Mouse (Mus musculus): Measurements from ENCODE around the gene Terf2.
"Not testable (repeated sequence)": the region's sequence is repeated elsewhere in the genome, so short reads cannot be mapped to it uniquely, and the experiment has no call there.

The Terf2 gene

DNA sequence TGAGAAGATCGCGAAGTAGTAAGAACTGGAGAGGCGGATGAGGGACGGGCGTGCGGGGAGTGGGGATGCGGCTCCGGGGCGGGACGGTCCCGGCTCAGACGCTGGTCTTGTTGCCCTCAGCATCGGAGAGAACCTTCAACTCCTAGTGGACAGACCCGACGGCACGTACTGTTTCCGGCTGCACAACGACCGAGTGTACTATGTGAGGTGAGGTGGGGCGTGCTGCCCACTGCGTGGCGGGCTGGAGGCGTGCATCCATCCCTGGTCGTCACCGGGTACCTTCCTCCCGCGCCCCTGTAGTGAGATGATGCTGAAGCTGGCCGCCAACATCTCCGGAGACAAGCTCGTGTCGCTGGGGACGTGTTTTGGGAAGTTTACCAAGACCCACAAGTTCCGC, 39.4 kb downstream of the Terf2 start:
- DNase-seq (ENCODE audit: low read depth, low spot score) = no peak

DNA sequence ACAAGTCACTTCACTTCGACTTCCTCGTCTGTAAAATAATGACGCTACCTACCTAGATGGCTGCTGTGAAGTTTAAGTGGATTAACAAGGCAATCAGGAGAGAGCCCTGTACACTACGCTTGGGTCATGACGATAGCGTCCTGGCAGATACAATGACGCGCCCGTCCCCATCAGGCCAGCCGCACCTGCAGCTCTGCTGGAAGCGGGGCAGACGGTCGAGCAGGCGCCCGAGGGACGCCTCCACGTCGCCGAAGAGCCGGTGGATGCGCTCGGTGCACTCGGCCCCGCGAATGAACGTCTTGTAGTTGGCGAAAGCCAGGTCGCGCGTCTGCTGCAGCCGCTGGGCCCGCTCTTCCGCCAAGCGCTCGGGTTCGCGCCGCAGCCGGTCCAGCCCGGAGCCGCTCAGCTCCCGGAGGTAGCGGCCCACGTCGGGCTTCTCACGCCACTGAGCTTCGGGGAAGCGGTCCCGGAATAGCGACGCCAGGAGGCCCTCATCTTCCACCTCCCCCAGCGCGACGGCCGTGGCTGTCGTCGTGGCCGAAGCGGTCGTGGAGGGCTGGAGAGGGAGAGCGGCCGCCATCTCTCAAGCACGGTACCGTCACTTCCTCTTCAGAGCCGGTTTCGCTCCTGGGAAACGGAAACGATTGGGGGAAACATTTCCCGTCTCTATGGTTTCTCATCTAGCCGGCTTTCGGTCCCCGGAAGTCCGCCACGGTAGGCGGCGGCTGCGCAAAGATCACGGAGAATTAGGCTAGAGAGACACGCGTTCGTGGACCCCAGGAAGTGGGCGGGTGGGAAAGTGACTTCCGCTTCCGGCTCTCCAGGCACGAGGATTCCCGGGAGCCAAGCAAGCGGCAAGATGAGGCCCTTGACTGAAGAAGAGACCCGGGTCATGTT, 40.0 kb downstream of the Terf2 start, which contains the start of the genes Cog8 and Nip7:
Gene Cog8 (minus strand): TSS at position 614 of the 897 bp plus-strand sequence.
Gene Nip7 (plus strand): TSS at position 802 of the 897 bp plus-strand sequence.
- DNase-seq (ENCODE audit: low read depth, low spot score) = peak; percentile 96

DNA sequence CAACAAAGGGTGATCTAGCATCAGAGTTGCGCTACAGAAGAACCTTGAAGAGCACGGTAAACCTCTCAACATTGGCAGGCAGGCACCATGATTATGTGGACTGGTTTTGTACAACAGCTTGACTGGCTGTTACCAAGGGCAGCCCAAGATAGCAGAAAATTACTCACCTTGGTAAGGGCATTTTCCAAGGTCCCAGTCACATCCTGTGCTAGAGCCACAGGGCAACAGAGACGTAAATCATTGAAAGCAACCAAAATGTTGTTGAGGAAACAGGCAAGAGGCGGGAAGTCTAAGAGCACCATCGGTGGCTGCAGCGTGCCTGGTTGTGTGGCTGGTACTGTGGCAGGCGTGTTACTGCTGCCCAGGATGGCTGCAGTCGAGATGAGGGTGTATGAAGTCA, 44.3 kb downstream of the Terf2 start:
- DNase-seq (ENCODE audit: low read depth, low spot score) = no peak

DNA sequence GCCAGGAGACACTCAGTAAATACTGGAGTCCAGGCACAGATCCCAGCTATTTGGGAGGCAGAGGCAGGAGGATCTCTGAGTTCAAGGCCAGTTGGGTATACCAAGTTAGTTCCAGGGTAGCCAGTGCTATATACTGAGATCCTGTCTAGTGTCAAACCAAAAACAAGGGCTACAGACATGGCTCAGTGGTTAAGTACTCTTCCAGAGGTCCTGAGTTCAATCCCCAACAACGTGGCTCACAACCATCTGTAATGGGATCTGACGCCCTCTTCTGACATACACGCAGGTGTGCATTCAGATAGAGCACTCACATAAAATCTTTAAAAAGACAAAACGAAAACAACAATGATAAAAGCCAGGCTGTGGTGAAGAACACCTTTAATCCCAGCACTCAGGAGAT, 46.9 kb downstream of the Terf2 start:
- DNase-seq (ENCODE audit: low read depth, low spot score) = no peak

DNA sequence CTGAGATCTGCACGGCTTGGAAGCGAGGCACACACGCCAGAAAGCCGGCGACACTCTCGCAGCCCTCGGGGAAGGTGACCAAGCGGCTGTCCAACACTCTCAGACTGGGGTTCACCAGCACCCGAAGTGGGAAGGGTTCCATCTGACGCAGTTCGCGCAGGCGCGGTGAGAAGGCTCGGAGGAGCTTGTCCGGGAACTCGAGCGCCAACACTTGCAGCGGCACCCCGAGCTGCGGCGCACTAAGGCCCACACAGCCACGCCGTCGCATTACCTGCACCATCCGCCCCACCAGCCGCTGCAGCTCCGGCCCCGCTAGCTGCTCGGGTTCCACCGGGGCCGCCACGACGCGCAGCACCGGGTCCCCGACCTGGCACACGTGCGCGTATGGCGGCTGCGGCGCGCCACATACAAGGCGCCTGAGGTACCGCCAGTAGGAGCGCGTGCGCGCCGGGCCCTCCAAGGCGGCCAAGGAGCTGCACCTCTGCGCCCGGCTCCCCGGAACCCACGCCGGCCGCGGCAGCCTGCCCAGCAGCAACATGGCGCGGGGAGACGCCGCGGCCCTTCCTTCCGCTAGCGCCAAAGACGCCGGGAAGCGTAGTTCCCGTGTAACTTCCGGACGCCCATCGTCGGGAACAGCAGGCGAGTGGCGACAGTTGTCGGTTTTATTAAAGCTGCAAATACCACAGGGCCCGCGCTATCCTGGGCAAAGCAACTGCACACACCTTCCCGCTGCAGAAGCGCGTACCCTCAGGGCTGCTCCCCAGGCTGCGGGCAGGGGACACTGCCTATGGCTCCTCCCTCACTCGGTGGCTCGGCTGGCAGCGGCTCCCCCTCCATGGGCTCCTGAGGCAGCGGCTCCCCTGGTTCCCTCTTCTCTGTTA, 48.0 kb downstream of the Terf2 start, which contains the start of gene Pdf:
Gene Pdf (minus strand): TSS at position 554 of the 881 bp plus-strand sequence.
- peak; percentile 65 for DNase-seq (ENCODE audit: low read depth, low spot score)

DNA sequence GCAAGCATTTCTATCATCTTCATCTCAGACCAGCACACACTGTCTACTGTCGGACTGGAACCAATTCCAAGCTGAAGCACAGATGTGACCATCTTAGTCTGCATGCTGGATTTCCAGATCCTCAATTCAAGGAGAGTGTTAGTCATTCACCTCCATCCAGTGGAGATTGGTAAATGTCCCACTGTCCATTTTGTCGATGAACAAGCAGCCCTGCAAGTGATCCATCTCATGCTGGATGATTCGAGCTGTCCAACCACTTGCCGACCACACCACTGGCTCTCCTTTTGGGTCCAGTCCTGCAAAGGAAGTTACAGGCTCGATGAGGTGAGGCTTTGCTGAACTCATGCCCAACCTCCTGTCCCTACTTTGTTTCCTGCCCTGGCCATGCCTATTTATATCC, 49.4 kb downstream of the Terf2 start:
- DNase-seq (ENCODE audit: low read depth, low spot score) = no peak

DNA sequence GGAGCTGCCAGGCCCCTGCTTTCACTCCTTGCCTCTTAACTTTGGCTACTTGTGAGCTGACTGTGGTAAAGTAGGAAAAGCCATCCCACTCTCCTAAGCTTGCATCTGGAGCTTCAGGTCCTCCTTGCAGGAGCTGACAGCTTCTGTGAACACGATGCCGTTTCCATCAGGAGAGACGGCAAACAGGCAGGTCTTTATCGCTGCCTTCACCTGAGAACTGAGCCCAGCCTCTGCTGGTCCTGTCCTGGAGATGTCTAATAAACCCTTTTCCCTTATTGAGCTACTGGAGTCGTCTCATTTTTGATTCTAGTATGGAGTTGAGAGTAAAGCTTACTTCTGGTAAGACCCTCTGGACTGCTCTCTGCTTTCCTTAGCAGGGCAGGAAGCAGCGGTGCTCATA, 50.9 kb downstream of the Terf2 start:
- DNase-seq (ENCODE audit: low read depth, low spot score) = no peak

DNA sequence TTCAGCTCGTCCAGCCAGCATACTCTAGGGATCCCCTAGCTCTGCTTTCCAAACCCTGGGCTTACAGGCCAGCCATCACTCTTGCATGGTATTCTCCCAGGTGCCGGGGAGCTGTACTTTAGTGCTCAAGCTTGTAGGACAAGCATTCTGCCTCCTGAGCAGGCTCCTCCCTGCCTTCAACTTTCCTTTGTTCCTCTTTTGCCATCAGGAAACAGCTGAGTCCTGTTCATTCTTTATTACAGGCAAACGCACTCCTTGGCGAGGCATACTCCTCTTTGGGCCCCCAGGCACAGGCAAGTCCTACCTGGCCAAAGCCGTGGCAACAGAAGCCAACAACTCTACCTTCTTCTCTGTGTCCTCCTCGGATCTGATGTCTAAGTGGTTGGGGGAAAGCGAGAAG, 55.7 kb downstream of the Terf2 start:
- DNase-seq (ENCODE audit: low read depth, low spot score) = no peak

DNA sequence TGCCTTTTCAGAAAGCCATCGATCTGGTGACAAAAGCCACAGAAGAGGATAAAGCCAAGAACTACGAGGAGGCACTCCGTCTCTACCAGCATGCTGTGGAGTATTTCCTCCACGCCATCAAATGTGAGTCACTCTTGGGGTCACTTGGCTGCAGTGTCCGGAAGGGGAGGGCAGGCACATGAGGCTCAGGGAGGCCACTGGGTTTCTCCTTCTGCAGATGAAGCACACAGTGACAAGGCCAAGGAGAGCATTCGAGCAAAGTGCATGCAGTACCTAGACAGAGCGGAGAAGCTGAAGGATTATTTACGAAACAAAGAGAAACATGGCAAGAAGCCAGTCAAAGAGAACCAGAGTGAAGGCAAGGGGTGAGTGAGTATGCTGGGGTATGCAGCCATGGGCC, 59.7 kb downstream of the Terf2 start:
- no peak for DNase-seq (ENCODE audit: low read depth, low spot score)

DNA sequence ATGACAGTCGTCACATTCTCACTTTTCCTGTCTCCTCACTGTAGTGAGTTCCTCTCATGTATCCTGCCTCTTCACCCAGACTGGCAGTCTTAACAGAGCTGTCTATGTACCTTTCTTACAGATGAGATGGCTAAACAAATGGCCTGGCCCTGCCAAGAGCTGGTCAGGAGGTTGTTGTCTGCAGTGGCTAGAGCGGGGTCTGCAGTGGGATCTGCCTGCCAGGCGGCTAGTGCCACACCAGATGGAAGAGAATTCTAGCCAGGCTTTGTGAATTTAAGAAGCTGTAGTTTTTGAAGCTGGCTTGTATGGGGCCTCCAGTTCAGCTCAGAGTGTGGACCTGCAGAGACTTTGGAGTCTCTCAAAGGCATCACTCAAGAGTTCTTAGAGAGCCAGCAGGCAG, 60.7 kb downstream of the Terf2 start:
- DNase-seq (ENCODE audit: low read depth, low spot score) = no peak

DNA sequence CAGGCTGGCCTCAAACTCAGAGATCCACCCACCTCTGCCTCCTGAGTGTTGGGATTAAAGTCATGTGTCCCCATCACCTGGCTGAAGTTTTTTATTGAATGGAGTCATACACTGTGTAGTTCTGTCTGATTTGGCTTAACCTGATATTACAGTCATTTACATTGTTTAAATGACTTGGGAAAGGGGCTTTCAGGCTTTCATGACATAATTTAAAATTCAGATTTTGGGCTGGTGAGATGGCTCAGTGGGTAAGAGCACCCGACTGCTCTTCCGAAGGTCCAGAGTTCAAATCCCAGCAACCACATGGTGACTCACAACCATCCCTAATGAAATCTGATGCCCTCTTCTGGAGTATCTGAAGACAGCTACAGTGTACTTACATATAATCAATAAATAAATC, 62.7 kb downstream of the Terf2 start:
- not testable (repeated sequence) for DNase-seq (ENCODE audit: low read depth, low spot score)

DNA sequence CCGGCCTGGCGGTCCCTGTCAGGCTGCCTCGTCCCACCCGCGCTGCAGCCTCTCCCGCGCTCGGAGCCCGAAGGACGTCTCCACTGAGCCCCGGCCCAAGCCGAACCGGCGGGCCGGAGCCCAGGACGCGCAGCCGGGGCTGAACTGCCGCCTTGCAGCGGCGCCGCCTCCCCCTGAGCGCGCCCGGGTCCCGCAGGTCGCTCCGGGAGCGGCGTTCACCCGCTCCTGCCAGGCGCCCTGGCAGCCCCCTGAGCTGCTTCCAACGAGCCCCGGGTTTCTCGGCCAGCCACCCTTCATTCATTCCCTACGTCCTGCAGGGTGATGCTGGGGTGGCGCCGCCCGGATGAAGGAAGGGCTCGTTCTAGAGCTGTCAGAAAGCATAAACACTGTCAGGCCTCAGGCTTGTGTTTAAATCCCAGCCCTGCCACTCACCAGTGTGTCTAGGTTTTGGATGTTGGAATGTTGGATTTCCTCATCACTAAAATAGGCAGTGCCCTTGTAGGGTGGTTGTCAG, 64.7 kb downstream of the Terf2 start:
- DNase-seq (ENCODE audit: low read depth, low spot score) = no peak

DNA sequence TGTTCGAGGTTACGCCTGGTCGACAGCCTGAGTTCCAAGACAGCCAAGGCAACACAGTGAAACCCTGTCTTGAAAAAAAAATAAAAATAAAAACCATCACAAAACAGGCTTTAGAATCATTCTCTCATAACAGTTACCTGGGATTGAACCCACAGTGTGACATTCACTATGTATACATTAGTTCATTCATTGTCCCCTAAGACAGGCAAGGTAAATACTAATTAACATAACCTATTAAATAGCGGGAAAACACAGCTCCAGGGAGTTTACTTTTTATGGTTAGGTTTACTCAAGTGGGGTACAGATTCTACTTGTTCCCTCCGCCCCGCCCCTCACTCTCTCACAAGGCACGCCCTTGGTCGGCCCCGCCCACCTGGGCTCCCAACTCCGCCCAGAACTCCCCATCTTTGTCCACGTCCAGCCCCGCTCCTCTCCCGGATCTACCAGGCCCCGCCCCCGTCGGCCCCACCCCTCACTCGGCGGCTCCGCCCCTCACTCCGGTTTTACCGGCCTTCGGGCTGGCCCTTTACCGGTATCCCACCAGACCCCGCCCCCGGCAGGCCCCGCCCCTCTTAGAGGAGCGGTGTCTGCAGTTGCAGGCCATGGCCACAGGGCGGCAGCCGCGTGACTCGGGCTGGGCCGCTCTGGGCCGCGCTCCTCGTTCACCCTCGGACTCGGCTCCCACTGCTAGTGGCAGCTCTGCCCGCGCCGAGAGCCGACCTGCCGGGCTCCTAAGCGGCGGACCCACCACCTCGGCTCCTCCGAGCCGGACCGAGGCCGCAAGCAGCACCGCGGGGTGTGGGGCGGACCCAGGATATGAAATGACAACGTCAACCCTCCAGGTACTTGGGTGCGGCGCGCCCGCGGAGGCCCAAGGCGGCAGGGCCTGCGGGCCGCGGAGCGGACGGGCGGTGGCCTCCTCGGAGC, 65.4 kb downstream of the Terf2 start, which contains the start of gene Vps4a:
Gene Vps4a (plus strand): TSS at position 573 of the 927 bp plus-strand sequence.
- DNase-seq (ENCODE audit: low read depth, low spot score) = peak; percentile 91

DNA sequence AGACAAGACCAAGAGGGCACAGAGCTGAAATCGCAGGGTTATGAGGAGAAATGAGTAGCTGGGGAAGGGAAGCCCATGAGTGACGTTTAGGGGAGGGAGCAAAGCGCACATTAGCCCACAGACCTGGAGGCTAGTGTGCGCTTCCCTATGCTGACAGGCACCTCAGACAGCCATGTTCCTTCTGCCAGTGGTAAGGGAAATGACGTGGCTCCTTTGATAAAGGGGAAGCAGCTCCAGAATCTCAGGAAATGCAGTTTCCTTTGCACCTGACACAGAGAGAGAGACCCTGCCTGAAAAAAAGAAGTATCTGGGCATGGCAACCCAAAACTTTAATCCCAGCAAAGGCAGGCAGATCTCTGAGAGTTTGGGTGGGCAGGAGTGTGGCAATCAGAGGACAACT, 66.3 kb downstream of the Terf2 start:
- DNase-seq (ENCODE audit: low read depth, low spot score) = no peak

DNA sequence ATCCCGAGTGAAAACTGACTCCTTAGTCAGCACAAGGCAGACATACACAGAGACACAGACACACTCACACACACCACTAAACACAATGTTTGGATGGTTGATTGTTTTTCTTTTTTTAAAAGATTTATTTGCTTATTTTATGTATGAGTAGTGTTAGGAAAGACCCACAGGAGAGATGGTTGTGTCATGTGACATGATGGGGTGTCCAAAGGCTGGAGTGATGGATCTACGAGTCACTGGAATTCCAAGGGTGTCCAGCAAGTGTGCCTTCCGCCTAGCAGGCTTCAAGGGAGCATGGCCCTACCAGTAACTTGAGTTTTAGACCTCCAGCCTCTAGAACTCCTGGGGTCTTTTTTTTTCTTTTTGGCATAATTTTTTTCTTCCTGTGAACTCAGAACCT, 67.0 kb downstream of the Terf2 start:
- DNase-seq (ENCODE audit: low read depth, low spot score) = no peak

DNA sequence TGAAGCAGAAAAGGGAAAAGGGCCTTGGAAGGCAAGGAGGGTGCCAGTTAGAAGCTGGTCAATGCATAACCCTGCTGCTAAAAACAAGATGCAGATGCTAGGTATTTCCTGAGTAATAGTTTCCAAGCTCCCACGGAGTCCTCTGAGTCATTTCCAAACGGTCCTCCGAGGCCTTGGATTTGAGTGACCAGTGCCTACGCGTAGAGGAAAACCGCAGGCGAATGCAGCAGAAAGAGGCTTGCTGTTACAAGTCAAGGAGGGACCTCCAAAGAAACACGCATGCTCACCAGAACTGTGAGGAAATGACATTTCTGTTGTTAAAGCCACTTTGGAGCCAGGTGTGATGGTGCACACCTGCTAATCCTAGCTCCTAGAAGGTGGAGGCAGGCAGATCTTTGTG, 72.9 kb downstream of the Terf2 start:
- DNase-seq (ENCODE audit: low read depth, low spot score) = no peak
